Mouse (Mus musculus) ovary, postnatal 14 days (tissue): Measurements from ENCODE around the gene Ctr9.
A peak's percentile ranks its signal among the peaks of the same experiment; 100 is the strongest.

Experiments used
- DNase-seq: peaks from one replicate; pipeline ENCODE4 v3.0.0; 2022; ENCODE audit warnings: low spot score

Gene Ctr9

GRCm38 (mm10) chr7:111048920-111049319 is 20.2 kb downstream of the Ctr9 start:
- no peak for DNase-seq

- peak; percentile 45 for DNase-seq
Observed at GRCm38 (mm10) chr7:111049652-111050421, 21.1 kb downstream of the Ctr9 start.

- no peak for DNase-seq
Observed at GRCm38 (mm10) chr7:111055221-111055620, 26.5 kb downstream of the Ctr9 start.

GRCm38 (mm10) chr7:111055984-111056657 is 27.4 kb downstream of the Ctr9 start:
- no peak for DNase-seq

GRCm38 (mm10) chr7:111059527-111059926 is 30.8 kb downstream of the Ctr9 start:
- no peak for DNase-seq

- DNase-seq = no peak
Observed at GRCm38 (mm10) chr7:111062971-111063370, 34.2 kb downstream of the Ctr9 start.

GRCm38 (mm10) chr7:111068181-111068580 is 39.4 kb downstream of the Ctr9 start:
- DNase-seq = no peak

GRCm38 (mm10) chr7:111069439-111070166 is 40.9 kb downstream of the Ctr9 start:
- DNase-seq = no peak

- DNase-seq = no peak
Observed at GRCm38 (mm10) chr7:111070167-111070496, 41.4 kb downstream of the Ctr9 start.

GRCm38 (mm10) chr7:111072410-111072809 is 43.7 kb downstream of the Ctr9 start:
- DNase-seq = no peak

- no peak for DNase-seq
Observed at GRCm38 (mm10) chr7:111075288-111075687, 46.5 kb downstream of the Ctr9 start.

- no peak for DNase-seq
Observed at GRCm38 (mm10) chr7:111078271-111078670, 49.5 kb downstream of the Ctr9 start.

GRCm38 (mm10) chr7:111080026-111080425 is 51.3 kb downstream of the Ctr9 start:
- no peak for DNase-seq

GRCm38 (mm10) chr7:111080876-111081275 is 52.1 kb downstream of the Ctr9 start:
- no peak for DNase-seq

GRCm38 (mm10) chr7:111082043-111082821 is 53.5 kb downstream of the Ctr9 start:
- DNase-seq = peak; percentile 78

GRCm38 (mm10) chr7:111082822-111083732 is 54.3 kb downstream of the Ctr9 start, which contains the start of gene Eif4g2:
Gene Eif4g2 (minus strand): TSS chr7:111083030.
- peak; percentile 97 for DNase-seq

- DNase-seq = no peak
Observed at GRCm38 (mm10) chr7:111083733-111084120, 55.0 kb downstream of the Ctr9 start.

- DNase-seq = no peak
Observed at GRCm38 (mm10) chr7:111084443-111084842, 55.7 kb downstream of the Ctr9 start.

- DNase-seq = no peak
Observed at GRCm38 (mm10) chr7:111085153-111085552, 56.4 kb downstream of the Ctr9 start.

GRCm38 (mm10) chr7:111095169-111095568 is 66.4 kb downstream of the Ctr9 start:
- DNase-seq = no peak

- DNase-seq = no peak
Observed at GRCm38 (mm10) chr7:111098196-111098595, 69.4 kb downstream of the Ctr9 start.
